Mouse (Mus musculus) adrenal gland, adult 8-10 months (tissue): ENCODE measurements at regions not wholly inside any gene's neighbourhood (a gene's known extent, or its start where the extent isn't known, plus 50 kb on each side); places are given as distances from the start of the nearest gene placed in this dataset.
"Not testable (repeated sequence)": the region's sequence is repeated elsewhere in the genome, so short reads cannot be mapped to it uniquely, and the experiment has no call there.

Experiments used
- DNase-seq: peaks from one replicate; pipeline ENCODE4 v3.0.0; 2022

- DNase-seq, result no peak
Measured at GRCm38 (mm10) chr6:89160051-89160450, 202.4 kb downstream of the Plxna1 start.

GRCm38 (mm10) chr6:89161746-89162145 lies 200.7 kb downstream of the Plxna1 start:
- no peak for DNase-seq

DNA sequence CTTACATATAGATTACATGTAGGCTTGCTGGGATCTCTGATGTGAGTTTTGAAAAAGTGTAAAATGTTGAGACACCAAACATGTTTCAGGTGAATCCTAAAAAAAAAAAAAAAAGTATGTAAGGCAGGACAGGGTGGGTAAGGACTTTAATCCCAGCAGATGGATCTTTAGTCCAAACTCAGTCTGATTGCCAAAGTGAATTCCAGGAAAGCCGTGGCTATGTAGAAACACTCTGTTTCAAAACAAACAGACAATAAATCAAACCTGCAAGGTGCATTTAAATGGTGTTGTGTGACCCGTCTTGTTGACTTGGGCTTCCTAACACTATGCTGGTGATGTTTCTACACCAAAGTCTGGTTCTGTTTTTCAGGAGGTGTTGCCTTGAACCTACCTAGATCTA lies 192.9 kb downstream of the Plxna1 start:
- DNase-seq, result no peak

DNA sequence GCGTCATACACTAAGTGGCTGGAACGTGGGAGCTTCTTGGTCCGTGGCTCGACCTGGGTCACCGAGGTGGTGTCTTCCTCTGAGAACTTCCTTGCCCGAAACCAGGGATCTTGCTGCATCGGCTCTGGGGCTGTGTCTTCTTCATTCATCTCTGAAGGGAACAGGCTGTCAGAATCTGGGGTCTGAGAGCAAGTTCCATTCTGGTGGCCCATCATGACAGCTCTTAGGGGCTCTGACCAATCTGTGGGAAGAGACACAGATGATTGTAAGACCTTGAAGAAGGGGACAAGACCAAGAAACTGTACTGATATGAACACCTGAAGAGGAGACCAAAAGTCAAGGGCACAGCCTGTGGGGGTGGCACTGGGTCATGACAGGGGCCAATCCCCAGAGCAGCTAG lies 177.5 kb downstream of the Plxna1 start:
- DNase-seq, result not testable (repeated sequence)

GRCm38 (mm10) chr6:89200514-89201284 lies 161.7 kb downstream of the Plxna1 start:
- not testable (repeated sequence) for DNase-seq

- DNase-seq, result no peak
Measured at GRCm38 (mm10) chr6:89215021-89215420, 147.4 kb downstream of the Plxna1 start.

DNA sequence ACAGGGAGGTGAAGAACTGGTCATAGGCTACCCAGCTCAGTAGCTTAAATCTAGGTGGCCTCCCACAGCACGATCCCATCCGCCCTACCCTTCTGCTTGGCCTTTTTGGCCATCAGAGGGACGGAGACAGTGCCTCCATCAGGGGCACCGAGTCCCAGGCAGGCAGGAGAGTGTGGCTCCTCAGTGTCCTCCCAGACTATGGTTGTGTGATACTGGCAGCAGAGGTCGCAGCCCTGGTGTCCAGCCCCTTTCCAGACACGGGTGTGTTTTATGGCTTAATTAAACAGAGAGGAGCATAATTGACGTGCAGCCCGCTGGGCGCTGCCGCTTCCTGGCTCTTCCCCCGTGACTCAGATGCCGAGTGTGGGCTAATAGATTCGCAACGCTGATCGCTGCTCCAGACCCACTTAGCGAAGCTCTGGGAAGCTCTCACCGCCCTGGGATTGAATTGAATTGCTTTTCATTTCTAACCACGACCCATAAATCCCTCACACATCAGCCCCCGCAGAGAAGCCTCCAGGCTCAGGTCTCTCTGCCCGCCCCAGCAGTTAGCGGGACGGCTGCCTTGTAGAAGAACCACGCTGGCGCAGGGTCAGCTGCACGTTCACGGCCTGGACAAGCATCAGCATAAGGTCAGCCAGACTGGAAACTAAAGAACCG lies 126.9 kb downstream of the Plxna1 start:
- no peak for DNase-seq

DNA sequence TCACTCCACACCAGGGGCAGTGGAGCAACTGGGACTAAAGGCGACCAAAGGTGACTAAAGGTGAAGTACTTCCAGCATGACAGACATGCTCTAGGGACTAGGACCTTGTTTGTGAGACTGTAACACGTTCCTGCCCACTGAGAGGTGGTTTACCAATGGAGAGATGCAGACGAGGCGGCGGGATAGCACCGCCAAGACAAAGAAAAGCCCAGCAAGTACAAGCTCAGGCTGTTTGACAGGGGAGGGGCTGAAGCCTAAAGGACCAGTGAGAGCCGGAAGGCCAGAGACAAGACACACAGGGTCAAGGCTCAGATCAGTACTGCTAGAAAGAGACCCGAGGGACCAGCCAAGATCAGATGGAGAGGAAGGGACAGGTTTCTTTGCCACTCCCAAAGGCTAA lies 126.2 kb downstream of the Plxna1 start:
- no peak for DNase-seq

GRCm38 (mm10) chr6:89236892-89237646 lies 125.4 kb downstream of the Plxna1 start:
- DNase-seq, result no peak

GRCm38 (mm10) chr6:89238871-89239270 lies 123.5 kb downstream of the Plxna1 start:
- DNase-seq, result no peak

DNA sequence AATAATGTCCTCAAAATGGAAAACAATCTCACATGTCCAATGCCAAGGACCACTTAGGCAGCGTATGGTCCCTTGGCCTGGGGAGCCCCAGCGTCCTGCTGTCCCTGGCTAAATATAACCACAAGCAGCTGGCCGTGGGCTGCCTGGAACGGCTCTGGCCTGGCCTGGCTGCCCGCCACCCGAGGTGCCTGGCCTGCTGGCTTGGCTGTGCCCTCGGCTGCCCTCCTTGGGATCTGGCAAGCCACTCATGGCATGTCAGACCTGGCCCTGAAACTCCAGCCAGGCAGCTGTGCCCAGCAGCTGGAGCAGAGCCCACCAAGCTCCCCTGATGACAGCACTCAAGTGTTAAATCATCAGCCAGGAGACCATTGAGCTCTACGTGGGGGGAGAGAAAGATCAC lies 122.9 kb downstream of the Plxna1 start:
- DNase-seq, result peak; percentile 65

GRCm38 (mm10) chr6:89240168-89240705 lies 122.2 kb downstream of the Plxna1 start:
- DNase-seq, result no peak

DNA sequence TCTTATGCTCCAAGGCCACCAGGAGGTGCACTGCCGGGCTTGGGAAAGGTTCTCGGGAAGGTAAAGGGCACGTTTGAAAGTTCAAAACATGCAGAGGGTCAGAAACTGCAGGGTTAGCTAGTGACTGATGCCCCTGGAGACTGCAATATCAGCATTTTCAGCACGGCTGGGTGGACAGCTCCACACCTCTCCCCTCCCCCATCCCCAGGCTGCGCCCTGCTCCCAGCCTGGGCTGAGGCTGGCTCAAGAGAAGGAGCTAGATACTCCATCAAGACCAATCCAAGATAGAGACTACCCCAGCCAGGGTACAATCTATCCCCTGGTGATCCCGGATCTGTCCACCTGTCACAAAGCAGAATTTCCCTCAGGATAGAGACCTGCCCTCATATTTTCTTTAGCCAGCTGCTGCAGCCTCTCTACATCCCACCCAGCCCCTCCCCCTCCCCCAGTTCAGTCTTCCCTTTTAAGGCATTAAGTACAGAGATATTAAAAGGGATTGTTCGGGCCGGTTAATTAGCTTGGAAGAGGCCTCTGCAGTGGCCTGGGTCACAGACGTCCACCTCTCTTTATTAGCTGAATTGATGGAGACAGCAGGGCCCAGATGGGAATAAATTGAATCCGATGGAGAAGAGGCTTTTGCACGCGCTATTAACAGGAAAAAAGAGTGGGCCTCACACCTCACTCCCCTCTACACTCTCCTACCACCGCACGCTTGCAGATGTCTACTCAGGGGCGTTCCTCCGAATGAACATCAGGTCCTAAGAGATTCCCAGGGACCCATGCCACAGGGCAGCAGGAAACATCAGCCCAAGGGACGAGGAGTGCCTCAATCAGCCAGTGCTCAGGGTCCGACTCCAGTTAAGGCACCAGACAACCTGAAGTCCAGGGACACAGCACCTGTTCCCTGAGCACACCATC lies 119.8 kb downstream of the Plxna1 start:
- DNase-seq, result no peak

DNA sequence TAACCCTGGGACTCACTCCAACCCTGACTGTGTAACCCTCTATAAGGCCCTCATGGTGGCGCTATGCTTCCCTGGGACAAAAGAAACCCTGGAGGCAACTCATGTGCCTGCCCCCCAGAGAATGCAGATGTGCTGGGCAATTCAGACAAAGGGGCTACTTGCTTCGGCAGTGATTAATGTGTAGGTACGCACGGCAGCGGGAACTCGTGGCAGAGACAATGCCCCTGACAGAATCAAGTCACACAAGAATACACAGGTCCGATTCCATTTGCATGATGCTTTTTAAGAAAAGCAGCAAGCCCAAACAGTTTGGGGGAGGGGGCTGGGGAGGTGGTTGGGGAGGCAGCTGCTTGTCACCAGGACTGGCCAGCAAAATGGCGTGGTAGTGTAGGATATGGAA lies 116.9 kb downstream of the Plxna1 start:
- DNase-seq, result no peak

- no peak for DNase-seq
Measured at GRCm38 (mm10) chr6:89246261-89246660, 116.2 kb downstream of the Plxna1 start.

DNA sequence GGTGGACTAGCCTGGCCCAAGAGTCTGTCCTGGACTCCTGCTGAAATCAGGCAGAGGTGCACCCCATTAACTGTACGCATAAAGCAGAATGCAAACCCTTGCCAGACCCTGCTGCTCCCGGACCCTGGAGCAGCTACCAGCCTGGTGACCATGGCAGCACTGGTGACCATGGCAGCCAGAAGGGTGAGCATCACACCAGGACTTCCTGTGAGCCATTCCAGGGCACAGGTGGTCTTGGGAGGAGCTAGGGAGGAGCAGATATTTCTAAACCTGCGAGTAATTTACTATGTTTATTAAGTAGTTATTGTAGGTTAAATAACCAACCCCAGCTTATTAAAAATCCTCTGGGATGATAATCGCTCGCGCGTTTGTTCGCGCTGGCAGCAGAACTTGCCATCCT lies 113.8 kb downstream of the Plxna1 start:
- DNase-seq, result no peak

GRCm38 (mm10) chr6:89249303-89249702 lies 113.1 kb downstream of the Plxna1 start:
- no peak for DNase-seq

DNA sequence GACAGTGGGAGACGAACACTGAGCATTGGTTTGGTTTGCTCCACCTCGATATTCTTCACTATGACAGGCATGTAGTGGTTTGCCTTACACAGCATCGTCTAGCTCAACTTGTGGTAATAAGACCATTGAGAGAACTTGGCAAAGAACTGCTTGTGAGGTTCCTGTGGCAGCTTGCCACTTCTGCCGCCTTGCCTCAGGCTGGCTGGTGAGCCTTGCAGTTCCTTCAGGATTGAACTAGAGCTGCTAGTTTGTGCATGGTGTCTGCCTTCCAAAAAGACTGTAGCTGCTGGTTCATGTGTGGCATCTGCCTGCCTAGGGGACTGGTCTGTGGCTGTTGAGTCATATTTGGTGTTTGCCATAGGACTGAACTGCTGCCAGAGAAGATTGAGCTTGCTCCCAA lies 110.8 kb downstream of the Plxna1 start:
- DNase-seq, result no peak

DNA sequence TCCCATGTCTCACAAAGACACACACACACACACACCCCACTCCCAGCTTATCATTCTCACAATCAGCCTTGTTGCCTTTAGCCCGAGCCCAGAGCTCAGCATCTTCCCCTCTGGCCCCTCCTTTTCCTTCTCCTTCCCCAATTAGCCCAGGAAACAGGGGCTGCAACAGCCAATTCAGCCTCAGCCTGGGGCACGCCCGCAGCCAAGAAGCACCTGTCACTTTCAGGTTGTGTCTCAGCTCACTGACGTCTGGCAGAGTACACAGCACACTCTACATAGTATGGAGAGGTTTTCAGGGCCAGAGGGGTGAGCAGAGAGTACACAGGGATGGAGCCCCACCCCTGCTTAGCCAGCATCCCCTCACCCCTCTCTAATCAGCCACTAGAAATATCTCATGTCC lies 106.4 kb downstream of the Plxna1 start:
- DNase-seq, result no peak

- DNase-seq, result no peak
Measured at GRCm38 (mm10) chr6:89256630-89257292, 105.7 kb downstream of the Plxna1 start.

GRCm38 (mm10) chr6:89257416-89257815 lies 105.0 kb downstream of the Plxna1 start:
- no peak for DNase-seq

GRCm38 (mm10) chr6:89258140-89258539 lies 104.3 kb downstream of the Plxna1 start:
- no peak for DNase-seq
